Mouse (Mus musculus) bone marrow macrophage, adult 2 months (primary cell): Measurements from ENCODE around the gene Mmp25. TPM values are rescaled to one million over a fixed set of nuclear protein-coding genes. Genes with fewer than 3 reads are reported as not detected.

Source experiments
- H3K27ac ChIP-seq: 2 replicates; pipeline ENCODE4 v1.5.1; 2012; ENCODE audit warnings: low read depth, low read length; ENCODE audit not compliant: insufficient read depth
- H3K4me1 ChIP-seq: 2 replicates; pipeline ENCODE4 v1.6.1; 2012; ENCODE audit warnings: low read length; ENCODE audit not compliant: control insufficient read depth, insufficient read depth
- H3K4me3 ChIP-seq: 2 replicates; pipeline ENCODE4 v1.5.1; 2012; ENCODE audit warnings: mild to moderate bottlenecking, low read length, moderate library complexity; ENCODE audit not compliant: insufficient read depth
- CTCF ChIP-seq: IDR thresholded peaks from 2 replicates; pipeline ENCODE4 v1.5.1; 2012; ENCODE audit warnings: low read depth, mild to moderate bottlenecking, low read length, moderate library complexity
- POLR2A ChIP-seq: IDR thresholded peaks from 2 replicates; pipeline ENCODE4 v1.6.1; 2012; ENCODE audit warnings: mild to moderate bottlenecking, low read depth, low read length, borderline replicate concordance
- polyA plus RNA-seq: library from polyadenylated mRNA; stranded (reverse); fragments of >200 nt; gene quantifications from 2 replicates; pipeline ENCODE4 v1.2.4, GENCODE M21; 2012; ENCODE audit not compliant: missing spikeins, insufficient read depth, insufficient read length

The Mmp25 gene
- polyA plus RNA-seq, 1 experiment = 0.38 TPM

GRCm38 (mm10) chr17:23645894-23646293, 817 bp upstream of the Mmp25 start:
- TF ChIP-seq POLR2A (no peak), CTCF (no peak)
- no peaks in the 10 kb centered on the region for H3K4me1 ChIP-seq
- H3K27ac ChIP-seq = no peak overlapping the region
- H3K4me3 ChIP-seq = no peak overlapping the region

DNA sequence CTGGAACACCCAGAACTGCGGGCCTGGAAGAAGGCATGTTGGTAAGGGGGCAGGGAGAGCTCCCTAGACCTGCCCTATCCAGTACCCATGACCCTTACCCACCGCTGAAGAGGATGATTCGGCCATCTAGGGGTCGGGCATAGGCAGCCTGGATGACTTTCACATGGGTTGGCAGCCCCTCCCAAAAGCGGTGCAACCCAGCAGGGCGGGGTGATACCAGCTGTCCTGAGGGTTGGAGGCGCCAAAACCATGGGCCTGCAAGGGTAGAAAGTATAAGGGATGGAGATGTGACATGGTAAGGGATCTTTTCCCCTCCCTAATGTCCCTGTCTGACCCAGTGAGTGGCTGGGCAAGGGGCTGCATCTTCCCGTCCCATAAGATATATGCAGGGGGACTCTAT, 13.8 kb downstream of the Mmp25 start:
- Histone ChIP-seq H3K4me1 (no peaks in the 10 kb centered on the region), H3K4me3 (no peak overlapping the region), H3K27ac (no peak overlapping the region)
- TF ChIP-seq POLR2A (no peak), CTCF (no peak)

DNA sequence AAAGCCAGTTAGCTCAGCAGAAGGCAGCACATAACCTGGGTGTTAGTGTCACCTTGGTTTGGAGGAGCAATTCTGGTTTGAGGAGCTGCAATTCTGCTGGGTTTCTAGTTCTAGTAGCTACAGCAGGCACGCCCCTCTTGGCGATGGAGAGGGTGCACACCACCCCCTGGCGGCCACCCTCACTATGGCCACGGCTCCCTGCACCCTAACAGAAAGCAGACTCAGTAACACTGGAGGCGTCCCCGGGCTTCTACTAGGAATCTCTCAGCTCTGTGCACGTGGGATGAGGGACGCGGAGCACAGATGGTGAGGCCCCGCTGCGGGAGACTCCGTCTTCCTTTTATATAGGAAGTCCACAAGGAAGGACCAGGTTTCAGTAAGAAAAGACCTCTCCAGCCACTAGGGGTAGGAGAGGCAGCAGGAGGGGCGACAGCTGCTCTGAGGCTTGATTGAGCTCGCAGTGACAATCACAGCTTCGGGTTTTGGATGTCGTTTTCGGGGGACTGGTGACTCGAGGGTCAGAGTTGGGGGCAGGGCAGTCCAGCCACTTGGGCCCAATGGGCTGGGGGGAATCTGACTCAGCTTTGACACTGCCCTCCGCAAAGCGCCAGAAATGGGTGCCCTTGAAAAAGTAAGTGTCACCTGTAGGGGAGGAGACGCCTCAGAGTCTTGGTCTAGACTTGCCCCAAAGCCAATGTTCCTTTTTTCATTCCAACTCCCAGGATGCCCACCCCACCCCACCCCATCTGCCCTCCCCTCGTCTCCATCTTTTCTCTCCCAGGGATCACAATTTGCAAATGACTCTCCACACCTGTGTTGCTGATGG, 14.7 kb downstream of the Mmp25 start:
- H3K4me3 ChIP-seq = no peak overlapping the region
- no peak for TF ChIP-seq POLR2A
- TF ChIP-seq CTCF = peak; percentile 55

DNA sequence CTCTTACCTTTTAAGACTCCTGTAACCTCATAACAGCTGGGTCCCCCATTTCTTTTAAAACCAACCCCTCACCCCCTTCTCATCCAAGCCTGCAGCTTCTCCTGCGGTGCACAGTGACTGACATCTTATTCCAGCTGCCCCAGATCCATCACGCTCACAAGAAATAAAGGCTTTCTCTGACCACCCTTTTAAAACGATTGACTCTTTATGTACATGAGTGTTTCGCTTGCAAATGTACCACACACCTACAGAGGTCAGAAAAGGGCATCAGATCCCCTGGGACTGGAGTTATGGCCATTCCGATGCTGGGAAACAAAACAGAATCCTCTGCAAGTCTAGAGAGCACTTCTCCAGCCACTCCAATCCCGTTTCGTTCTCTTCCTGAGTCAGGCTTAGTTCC, 17.3 kb downstream of the Mmp25 start:
- H3K27ac ChIP-seq = no peak overlapping the region
- H3K4me1 ChIP-seq = no peaks in the 10 kb centered on the region
- TF ChIP-seq CTCF (no peak), POLR2A (no peak)
- no peak overlapping the region for H3K4me3 ChIP-seq

More for the DNA sequence above, 14.7 kb downstream of the Mmp25 start:
- no peaks in the 10 kb centered on the region for H3K4me1 ChIP-seq
- no peak overlapping the region for H3K27ac ChIP-seq

GRCm38 (mm10) chr17:23620351-23620750, 24.7 kb downstream of the Mmp25 start:
- TF ChIP-seq POLR2A (no peak), CTCF (no peak)
- Histone ChIP-seq H3K4me3 (no peak overlapping the region), H3K27ac (no peak overlapping the region), H3K4me1 (no peaks in the 10 kb centered on the region)

DNA sequence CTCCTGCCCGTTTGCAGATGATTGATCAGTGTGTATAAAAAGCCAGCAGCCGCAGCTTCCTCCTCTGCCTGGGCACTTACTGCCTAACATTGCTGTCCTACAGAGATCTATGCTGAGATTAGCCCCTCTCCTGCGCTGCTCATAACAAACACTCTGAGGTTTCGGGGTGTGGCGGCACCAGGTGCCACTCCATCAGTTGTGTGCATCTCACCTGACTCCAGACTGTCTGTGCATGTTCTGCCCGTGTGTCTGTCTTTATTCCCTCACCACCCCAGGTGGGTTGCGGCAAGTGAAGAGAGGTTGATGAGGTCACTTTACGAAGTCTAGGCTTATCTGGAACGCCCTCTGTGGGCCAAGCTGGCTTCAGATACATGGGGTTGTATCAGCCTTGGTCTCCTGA, 28.0 kb downstream of the Mmp25 start:
- Histone ChIP-seq H3K4me1 (no peaks in the 10 kb centered on the region), H3K4me3 (no peak overlapping the region), H3K27ac (no peak overlapping the region)
- TF ChIP-seq POLR2A = no peak
- no peak for TF ChIP-seq CTCF

GRCm38 (mm10) chr17:23610361-23610800, 34.7 kb downstream of the Mmp25 start:
- H3K27ac ChIP-seq = no peak overlapping the region
- 0 out of 2 replicates have a peak overlapping the region, but pooled peaks have one; percentile 23 for H3K4me3 ChIP-seq
- no peaks in the 10 kb centered on the region; the same call in 1 of the 2 replicates for H3K4me1 ChIP-seq
- TF ChIP-seq POLR2A (no peak), CTCF (peak; percentile 72)

- TF ChIP-seq CTCF (no peak), POLR2A (no peak)
- no peaks in the 10 kb centered on the region; the same call in 1 of the 2 replicates for H3K4me1 ChIP-seq
- H3K27ac ChIP-seq = no peak overlapping the region
- no peak overlapping the region for H3K4me3 ChIP-seq
Measured at GRCm38 (mm10) chr17:23609612-23610011, 35.5 kb downstream of the Mmp25 start.

DNA sequence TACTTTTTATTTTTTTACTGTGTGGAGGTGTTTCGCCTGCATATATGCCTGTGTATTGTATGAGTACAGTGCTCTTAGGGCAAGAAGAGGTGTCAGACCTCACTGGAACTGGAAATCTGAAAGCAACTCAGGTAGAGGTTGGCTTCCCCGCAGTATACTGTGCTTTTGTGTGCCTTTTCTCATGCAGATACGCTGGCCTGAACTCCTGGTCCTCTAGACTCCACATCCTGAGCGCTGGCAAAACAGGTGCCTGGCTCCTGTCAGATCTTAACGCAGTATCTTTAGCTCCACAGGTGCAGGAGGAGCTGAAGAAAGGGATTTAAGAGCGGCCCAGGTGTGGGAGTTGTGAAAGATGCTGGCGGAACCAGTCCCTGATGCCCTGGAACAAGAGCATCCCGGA, 39.9 kb downstream of the Mmp25 start:
- no peak overlapping the region for H3K27ac ChIP-seq
- H3K4me3 ChIP-seq = no peak overlapping the region
- no peak for TF ChIP-seq CTCF
- no peak for TF ChIP-seq POLR2A
- no peaks in the 10 kb centered on the region for H3K4me1 ChIP-seq

- Histone ChIP-seq H3K4me3 (no peak overlapping the region), H3K4me1 (peaks cover 7% of the 10 kb centered on the region), H3K27ac (no peak overlapping the region)
- no peak for TF ChIP-seq CTCF
- no peak for TF ChIP-seq POLR2A
Measured at GRCm38 (mm10) chr17:23604394-23604793, 40.7 kb downstream of the Mmp25 start.
